Mouse (Mus musculus) cerebellum, postnatal 36 days (tissue): Measurements from ENCODE around the gene Fam213b.

ENCODE experiments used
- DNase-seq, 2 experiments: peaks; one replicate each; pipeline ENCODE4 v3.0.0; 2021 to 2022; ENCODE audit warnings: mixed read lengths in 2 of 2

Gene Fam213b

DNA sequence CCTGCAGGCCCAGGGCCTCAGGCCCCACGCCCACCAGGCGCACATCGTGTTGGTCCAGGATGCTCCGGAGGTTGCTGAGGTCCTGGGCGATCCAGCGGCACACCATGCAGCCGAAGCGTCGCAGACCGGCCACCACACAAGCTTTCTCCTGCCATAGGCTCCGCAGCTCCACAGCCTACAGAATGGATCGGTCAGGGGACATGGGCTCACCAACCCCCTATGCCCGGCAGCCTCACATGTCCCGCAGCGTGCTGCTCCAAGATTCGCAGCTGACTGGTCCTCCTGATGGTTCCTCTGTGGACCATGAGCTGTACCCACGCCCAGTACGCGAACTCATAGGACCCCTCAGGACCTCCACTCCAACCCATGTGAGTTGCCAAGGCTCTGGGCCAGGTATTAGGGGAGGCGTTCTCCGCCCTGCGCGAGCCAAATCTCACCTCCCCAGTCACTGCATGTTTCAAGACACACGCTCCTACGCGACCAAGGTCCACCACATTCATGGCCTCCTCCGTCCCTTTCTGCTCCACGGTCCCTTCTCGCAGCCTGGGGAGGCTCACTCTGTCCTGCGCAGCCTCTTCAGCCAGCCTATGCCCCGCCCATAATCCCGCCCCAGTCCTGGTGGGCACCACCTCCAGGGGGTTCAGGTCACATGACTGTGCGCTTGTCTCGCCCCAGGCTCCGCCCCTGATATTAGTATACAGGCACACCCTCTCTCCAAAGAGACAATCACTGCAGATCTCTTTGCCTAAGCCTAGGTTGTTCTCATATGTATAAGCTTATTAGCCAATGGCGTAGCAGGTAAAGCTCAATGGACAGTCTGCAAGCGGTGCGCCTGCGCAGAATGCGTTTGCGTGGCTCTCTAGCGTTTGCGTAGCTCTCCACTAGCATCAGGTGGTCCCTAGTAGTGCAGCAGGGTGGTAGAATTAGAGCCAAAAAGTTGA lies at the start of gene Fam213b:
Gene Fam213b, minus strand, starts transcription at position 630 of the 941 bp plus-strand sequence.
- peak; percentile 77 to 84 for DNase-seq

DNA sequence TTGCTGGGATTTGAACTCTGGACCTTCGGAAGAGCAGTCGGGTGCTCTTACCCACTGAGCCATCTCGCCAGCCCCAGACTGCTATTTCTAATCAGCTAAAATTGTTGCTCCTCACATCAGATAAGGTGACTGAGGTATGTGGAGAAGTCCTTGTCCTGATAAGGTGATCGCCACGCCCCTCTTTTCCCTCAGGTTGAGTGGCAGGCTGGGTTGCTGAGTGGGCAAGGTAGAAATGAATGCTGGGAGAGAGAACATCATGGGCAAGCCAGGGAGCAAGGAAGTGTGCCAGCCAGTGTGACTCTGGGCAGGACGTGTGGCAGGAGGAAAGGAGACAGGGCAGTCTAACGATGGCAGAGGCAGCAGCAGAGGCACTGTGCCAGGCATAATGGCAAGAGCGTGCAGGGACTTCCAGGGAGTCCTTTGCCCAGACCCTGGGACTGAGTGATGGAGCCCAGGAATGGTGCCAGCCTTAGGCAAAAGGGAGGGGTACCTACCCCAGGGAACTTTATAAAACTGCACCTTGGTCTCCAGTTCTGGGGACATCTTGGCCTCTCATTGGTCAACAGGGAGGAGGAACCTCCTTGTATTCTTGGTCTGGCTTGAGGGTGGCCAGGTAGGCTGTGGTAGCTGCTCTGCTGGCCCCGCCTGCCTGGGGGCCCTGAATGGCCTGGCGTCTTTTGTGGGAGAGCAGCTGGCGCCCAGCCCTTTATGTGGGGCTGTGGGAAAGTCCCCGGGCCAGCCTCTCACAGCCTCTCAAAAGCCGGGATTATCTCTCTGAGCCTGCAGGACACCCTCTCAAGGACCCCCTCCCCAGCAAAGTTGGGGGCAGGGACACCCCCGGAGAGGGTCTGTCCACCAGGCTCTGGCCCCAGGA lies 49.4 kb upstream of the Fam213b start:
- no peak for DNase-seq

DNA sequence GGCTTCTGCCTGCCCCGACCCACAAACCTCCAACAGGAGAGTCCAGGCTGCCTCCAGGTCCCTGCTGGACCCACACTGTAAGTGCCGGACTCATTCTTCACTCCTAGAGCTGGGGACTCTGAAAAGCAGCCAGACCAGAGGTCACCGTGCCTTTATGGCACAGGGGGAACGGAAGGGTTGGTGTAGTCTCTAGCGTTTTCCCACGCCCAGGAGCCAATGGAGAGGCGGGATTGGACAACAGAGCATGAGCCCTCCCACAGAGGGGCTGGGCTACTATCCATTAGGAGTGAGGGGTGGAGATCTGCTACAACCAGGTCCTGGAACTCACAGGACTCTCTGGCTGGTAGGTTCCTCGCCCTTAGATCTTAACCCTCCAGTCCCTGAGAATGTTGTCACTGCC lies 47.4 kb upstream of the Fam213b start:
- DNase-seq, result peak; percentile 54 to 58

DNA sequence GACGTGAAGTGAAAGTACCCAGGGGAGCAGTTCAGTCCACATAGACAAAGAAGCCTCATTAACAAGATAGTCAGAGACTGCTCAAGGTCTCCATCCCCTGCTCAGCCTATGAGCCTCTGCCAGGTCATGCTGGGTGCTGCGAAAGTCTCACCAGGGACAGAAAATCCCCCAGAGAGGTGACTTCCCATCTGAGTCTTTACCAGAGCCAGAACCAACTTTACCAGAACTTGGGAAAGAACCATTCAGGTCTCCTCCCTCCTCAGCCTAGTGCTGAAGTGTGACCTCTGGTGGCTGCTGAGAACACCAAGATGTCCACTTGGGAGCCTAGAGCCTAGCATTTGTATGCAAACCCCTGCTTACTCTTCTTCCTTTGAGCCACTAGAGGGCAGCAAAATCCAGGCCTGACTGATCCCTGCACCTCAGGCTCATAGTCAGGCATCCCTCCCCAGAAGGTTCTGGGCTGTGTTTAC lies 45.2 kb upstream of the Fam213b start:
- peak; percentile 73 to 78 for DNase-seq

DNA sequence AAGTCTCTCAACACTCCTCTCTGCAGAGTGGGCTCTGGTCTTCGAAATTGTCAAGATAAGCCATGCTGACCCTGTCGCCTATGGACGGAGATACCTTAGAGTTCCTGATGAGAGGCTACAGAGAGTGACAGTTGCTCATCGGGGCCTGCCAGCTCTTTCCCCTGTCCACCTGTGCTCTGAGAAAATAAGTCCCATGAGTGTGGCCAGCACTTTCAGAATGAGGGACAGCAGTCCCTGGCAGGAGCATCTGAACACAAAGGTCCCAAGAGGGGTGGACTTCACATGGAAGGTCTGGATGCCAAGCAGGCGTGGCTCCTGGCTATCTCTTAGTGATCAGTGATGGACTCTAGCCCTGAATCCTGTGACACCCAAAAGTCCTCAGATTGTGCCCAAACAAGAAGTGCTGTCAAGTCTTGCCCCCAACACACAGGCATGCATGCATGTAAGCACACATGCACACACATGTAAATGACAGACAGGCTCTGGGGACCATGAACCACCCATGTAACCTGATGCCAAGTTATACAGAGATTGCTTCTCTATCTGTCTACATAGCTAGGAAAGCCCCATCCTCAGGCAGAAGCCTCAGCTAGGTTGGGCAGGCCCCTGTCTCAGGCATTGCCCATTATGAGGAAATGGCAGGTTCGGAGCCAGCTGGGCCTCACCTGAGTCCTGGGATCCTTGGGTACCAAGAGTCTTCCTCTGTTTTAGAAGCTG lies 44.5 kb upstream of the Fam213b start:
- DNase-seq, result no peak

DNA sequence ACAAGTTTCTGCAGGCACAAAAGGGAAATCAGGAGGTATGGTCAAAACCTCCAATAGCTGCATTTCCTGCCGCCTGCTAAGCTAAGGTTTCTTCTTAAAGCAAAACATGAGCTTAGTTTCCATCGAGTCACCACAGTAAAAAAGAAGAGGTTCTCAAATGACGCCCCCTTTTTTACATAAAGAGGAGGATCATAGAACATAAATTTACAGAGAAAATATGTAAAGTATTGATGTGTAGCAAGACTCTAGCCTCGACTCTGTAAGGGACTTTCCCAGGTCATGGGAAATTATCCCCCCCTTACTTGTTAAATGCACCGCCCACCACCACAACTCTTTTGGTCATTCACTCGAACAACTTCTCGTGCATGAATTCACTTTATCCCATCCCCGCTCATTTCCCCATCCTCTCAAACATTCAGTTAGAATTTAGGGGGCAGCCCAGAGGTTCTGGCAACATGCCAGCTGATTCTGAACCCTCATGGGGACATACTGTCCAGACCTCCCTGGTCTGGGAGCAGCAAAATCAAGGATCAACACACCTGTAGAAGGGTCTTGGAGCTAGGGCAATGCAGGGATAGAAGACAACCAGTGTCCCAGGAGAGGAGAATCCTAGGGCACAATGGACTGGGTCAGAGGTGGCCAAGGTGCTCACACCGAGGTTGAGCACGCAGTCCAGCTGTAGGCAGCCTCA lies 43.8 kb upstream of the Fam213b start:
- no peak for DNase-seq

DNA sequence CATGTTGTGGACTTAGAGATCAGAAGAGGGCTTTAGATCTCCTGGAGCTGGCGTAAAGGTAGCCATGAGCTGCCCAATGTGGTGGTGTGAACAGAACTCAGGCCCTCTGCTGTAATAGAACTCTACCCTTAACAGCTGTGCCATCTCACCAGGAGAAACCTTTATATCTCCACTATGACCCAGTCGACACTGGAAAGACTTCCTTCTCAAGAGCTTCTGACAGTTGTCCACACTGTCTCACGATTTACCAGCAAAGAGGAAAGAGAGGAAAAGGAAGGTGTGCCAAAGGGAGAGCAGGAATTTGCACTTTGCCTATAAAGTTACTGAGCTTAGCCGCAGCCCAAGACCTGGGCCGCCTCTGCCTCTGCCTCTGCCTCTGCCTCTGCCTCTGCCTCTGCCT lies 42.9 kb upstream of the Fam213b start:
- no peak for DNase-seq

DNA sequence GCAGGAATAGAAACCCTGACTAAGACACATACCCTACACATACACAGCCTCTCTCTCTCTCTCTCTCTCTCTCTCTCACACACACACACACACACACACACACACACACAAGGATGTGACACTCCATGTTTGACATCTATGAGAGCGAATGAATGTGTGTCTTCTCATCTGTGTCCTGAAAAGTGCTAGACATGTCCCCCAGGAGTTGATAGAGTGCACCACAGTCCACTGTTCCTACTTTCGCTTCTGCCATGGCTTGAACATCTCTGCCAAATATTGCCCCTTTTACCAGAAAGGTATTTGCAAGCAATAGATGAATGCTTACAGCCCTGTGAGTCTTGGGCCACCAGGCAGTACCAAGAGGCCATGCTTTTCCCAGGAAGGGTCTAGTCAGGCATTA lies 41.2 kb upstream of the Fam213b start:
- DNase-seq, result no peak

DNA sequence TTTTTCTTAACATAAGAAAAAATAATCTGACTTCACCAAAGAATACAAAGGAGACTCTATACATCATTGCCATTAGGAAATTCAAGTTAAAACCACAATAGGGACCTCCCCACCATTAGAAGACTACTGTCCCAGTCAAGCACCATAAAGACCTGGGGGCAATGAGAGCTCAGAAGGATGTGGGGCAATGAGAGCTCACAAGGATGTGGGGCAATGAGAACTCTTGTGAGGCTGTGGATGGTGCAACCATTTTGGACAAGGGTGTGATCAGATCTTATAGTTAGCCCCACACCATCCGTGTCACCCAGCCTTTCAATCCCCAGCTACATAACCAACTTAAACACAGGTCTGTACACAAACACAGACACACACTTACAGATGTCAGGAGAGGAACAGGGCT lies 38.8 kb upstream of the Fam213b start:
- DNase-seq, result no peak

DNA sequence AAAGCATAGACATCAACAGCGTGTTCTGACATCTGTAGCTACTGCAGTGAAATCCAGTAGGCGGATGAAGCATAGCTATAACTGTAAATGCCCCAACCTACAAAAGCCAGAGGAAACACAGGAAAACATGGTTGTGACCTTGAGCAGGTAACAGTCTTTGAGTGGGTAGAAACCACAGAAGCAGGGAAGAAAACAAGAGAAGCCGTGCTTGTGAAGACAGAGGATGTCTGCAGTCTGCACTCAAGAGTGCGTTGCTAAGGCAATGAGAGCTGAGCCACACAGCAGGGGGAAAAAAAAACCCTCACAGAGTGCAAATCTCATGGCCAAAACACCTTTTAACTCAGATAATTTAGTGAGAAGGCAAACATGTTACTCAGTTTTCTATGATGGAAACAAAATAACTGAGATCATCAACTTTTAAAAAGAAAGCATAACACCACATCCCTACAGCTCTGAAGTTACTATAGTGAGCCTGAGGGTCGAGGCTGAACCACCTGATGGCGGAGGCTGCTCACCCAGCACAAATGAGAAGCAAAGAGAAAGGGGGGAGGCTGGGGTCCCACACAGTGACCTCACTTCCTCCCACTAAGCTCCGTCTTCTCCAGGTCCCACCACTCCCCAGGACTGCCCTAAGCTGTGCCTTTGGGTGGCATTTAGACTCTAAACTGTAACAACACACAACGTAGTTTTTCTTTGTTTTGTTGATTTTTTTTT lies 37.8 kb upstream of the Fam213b start:
- DNase-seq, result no peak

DNA sequence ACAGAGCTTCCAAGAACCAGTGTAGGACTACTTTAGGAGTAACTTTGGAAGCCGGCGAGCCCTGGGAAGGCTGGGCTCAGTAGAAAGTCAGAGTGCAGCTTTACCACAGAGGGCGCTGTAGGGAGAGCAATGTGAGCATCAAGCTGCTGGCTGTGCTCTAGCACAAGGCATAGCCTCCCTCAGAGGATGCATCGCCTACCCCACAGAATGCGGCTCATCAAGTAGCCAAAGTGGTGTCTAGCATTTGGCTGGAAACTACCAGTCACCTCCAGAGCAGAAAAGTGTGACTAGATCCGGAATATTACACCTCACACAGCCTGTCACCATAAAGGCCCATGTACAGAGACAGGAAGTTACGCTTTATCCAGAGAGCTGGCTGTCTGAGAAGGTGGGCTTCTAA lies 36.9 kb upstream of the Fam213b start:
- no peak for DNase-seq

DNA sequence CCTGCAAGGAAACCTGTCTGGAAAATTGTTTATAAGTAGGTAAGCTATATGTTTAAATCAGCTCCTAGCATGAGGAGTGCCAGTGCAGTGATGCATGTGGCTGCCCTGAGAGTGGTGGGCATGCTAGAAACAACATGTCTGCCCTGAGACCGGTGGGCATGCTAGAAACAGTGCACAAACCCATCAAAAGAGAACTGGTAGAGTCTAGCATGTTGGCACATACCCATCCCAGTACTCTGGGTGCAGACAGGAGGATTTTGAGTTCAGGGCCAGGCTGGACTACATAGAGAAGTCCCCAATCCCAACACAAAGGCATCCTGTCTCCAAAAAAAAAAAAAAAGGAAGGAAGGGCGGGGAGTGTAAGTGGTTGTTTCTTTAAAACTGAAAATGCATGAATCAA lies 35.9 kb upstream of the Fam213b start:
- no peak for DNase-seq

DNA sequence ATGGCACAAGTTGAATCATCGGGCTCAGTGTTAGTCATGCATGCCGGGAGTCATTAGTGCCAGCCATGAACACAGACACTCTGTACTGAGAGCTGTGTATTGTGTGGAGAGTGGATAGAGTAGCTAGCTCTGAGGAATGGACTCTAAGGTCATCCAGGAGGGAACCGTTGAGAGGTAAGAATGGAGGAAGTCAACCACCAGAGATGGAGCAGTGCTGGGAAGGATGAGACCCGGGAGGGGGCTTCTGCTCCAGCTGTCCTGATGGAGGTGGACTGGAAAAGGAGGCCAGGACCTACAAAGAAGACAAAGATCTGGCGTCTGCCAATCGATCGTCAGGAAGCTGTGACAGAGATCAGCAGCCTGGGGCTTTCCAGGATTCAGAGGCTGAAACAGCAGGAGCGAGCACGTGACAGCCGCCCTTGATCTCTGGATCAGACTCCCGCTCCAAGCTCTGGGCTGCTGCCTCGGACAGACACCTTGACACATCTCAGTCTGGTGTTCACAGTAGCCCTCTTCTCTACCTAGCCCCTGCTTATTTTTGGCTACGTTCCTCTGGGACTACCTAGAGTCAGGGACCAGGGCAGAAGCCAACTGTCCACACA lies 34.5 kb upstream of the Fam213b start:
- DNase-seq, result no peak

DNA sequence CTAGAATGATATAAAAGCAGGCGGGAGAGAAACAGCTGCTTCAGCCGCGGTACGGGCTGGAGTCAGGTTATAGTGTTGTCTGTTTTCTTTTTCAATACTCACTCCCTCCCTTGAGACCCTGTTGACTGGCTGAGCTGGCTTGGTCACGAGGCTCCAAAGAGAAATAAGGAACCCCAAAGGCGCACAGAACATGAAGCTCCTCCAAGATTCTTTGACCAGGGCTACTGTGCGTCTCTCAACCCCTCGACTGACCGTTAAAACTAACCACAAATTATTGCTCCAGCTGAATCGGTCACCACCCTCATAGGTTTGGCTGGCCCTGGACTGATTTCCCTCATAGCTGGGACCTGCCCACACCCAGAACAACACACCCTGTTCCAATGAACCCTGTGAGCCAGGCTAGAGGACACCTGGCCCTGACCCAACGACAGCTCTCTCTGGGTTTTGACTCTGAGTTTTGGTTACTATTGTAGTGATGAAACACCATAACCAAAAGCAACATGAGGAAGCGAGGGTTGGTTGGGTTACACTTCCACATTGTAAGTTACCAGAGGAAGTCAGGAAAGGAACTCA lies 30.2 kb upstream of the Fam213b start:
- DNase-seq, result no peak

DNA sequence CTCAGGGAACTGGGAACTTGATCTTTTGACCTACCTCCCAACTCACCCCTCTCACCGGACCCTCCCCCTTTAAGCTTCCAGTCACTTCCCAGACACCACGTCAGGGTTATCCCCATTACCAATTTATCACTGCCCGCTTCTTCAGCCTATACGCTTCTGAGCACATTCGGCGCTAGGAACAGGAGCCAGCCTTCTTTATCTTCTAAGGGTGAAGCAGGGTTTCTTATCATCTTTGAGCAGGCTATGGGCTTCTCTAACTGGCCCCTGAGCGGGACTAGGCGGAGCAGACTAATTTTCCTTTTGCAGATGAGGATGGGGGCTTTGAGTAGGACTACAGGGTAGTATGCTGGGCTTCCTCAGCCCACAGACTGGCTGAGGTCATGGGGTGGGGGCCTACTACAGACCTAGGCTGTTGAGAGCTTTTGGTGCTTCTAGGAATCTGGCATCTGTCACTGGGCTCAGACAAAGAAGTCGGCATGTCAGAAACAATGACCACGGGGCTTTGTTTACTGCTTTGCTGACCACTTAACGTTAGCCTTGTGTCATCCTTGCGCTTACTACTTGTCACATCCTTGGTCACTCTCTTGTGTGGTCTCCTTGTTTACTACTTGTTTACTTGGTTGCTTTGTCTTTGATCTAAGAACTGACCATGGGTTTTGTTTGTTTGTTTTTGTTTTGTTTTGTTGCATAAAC lies 29.6 kb upstream of the Fam213b start, which contains the start of gene Tnfrsf14:
Gene Tnfrsf14, minus strand, starts transcription at position 169 of the 693 bp plus-strand sequence.
- DNase-seq, result no peak

DNA sequence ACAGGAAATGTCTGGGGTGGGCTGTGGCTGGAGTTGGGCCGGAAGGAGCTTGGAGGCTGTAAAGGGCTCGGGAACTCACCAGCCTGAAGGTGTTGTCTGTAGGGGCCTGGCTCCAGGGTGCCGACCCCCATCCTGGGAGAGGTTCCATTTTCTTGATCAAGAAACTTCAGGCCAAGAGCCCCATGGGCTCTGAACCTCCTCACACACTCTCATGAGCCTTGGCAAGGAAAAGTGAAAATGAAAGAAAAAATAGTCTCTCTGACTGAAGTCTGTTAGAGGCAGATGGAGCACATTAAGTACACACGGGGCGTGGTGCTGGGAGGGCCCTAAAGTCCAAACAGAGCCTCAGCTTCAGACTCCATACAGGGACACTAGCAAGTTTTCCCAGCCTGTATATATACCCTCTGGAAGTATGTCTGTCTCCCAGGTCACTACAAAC lies 29.0 kb upstream of the Fam213b start:
- no peak for DNase-seq

DNA sequence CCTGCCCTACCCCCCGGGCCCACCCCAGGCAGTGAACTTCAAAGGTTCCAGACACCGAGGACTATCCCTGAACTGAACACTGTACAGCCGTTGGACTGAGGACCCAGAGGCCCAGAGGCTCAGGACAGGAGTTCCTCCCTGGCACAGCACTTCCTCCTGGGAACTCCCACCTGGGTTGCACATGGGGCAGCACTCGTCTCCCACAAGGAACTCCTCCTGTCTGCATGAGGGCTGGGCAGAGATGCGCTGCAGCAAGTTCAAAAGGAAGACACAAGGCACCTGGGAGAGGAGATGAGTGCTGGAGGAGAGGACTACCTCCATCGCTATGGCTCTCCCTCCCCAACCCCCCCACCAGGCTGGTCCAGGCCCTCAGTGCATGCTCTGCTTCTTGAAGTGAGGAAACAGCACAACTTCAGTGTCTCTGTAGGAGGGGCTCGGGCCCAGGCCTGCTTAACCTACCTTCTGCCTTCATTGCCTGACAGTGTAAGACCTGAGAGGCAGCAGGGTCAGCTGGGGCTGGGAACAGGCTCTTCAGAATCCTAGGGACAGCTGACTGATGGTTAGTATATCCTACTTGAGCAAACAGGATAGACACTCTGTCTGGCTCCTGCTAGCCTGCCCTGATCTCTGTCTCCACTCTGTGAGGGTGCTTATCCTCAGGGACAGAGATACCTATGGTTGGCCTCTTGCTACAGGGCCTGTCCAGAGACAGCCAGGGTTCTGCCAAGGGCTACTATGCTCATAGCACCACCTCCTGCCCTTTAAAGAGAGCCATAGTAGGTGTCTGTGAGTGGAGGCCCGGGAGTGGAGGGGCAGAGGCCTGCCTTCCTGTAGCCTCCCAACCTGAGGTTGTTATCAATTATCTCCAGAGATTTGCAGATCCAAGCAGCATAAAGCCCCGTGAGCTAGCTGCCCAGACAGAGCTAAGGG lies 28.3 kb upstream of the Fam213b start:
- no peak for DNase-seq

DNA sequence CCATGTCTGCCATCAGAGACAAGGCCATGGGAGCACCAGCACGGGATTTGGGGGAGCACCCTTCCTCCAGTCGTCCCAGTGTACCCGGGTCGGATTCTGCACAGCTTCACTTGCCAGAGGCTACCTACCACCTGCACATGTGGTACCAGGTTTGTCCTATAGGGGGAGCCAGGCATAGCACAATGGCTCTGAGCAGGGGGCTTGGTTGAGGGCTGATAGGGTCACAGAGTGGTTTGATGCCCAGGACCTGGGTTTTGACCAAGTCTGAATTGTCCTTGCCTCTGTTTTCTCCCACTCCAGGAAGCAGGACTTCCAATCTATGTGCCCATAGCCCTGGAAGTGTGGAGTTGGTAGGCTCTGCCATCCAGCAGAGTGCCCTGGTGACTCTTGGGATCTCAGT lies 26.5 kb upstream of the Fam213b start:
- DNase-seq, result no peak

DNA sequence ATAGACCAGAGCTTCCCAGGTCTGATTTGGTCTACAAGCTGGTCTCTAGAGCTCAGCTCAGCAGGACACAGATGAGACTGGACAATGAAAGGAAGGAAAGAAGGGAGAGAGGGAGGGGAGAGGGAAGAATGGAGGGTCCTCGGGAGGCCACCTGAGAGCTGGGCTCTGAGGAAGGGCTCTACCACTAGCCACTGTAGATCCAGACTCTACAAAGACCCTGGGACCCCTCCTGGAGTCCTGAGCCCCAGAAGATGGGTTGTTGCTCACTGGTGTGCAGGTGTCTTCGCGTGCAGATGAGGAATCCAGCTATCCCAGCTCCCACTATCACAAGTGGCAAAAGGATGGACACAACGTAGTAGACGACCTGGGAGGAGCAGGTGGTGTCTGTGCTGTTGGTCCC lies 24.0 kb upstream of the Fam213b start:
- no peak for DNase-seq
